Mouse (Mus musculus) intestine, embryonic 15.5 days (tissue): ENCODE data around the gene Folr2. TPM values are rescaled to one million over a fixed set of nuclear protein-coding genes. Genes with fewer than 3 reads are reported as not detected.

ENCODE experiments used
- ATAC-seq: fragments of 200-750 bp; cut with Nextera tagmentation; 2 replicates; pipeline ENCODE4 v1.8.0; 2017; ENCODE audit warnings: moderate TSS enrichment, moderate library complexity
- H3K27ac ChIP-seq: fragments of 300-500 bp; sonication (generic); 2 replicates; pipeline ENCODE4 v1.5.1; 2015; ENCODE audit warnings: mild to moderate bottlenecking, inconsistent platforms
- H3K27me3 ChIP-seq: fragments of 300-500 bp; sonication (generic); replicated peaks from 2 replicates; pipeline ENCODE4 v1.6.1; 2015; ENCODE audit warnings: inconsistent platforms
- H3K36me3 ChIP-seq: fragments of 300-500 bp; sonication (generic); 2 replicates; pipeline ENCODE4 v1.6.1; 2015; ENCODE audit warnings: inconsistent platforms
- H3K4me1 ChIP-seq: fragments of 300-500 bp; sonication (generic); replicated peaks from 2 replicates; pipeline ENCODE4 v1.6.1; 2015; ENCODE audit warnings: inconsistent platforms
- H3K4me2 ChIP-seq: fragments of 300-500 bp; sonication (generic); replicated peaks from 2 replicates; pipeline ENCODE4 v1.6.1; 2015; ENCODE audit warnings: mild to moderate bottlenecking, inconsistent platforms
- H3K4me3 ChIP-seq: fragments of 300-500 bp; sonication (generic); replicated peaks from 2 replicates; pipeline ENCODE4 v1.5.1; 2015; ENCODE audit warnings: inconsistent platforms
- H3K9ac ChIP-seq: fragments of 300-500 bp; sonication (generic); 2 replicates; pipeline ENCODE4 v1.6.1; 2015; ENCODE audit warnings: inconsistent platforms
- H3K9me3 ChIP-seq: fragments of 300-500 bp; sonication (generic); 2 replicates; pipeline ENCODE4 v1.6.1; 2016; ENCODE audit warnings: inconsistent platforms
- WGBS: fragments of 180-500 bp; shearing (Covaris S2); methylation state at CpG from one replicate; pipeline ENCODE4 v1.1.7; 2015; 5-methylcytosine and 5-hydroxymethylcytosine counted together
- polyA plus RNA-seq: library from polyadenylated mRNA; unstranded; fragments of >200 nt; fragmentation: Nextera tagmentation; extraction: Ambion mirVana; gene quantifications from 2 replicates; pipeline ENCODE4 v1.2.1, GENCODE M21; 2015

Gene Folr2
- polyA plus RNA-seq = 2.3 and 2.9 TPM in 2 replicates

GRCm38 (mm10) chr7:101857094-101857493 lies at the start of gene Folr2:
TSS of gene Folr2 (minus strand) at chr7:101857194.
- Histone ChIP-seq H3K9me3 (no peaks in the 10 kb centered on the region), H3K4me3 (no peak within 1 kb of the TSS), H3K36me3 (no peaks in the 10 kb centered on the region), H3K4me1 (no peaks in the 10 kb centered on the region), H3K27me3 (no peaks in the 10 kb centered on the region), H3K27ac (no peak within 1 kb of the TSS), H3K9ac (no peak within 1 kb of the TSS), H3K4me2 (no peak within 1 kb of the TSS)
- 86% methylated on average over 4 of the region's 4 CpGs for WGBS
- no peak for ATAC-seq

GRCm38 (mm10) chr7:101906696-101907095 lies 49.7 kb upstream of the Folr2 start:
- Histone ChIP-seq H3K9me3 (no peaks in the 10 kb centered on the region), H3K27me3 (no peaks in the 10 kb centered on the region), H3K9ac (peak overlapping the region; percentile 95), H3K4me3 (peak overlapping the region; percentile 81), H3K27ac (peak overlapping the region; percentile 96; the same call in 1 of the 2 replicates), H3K4me1 (peaks cover 10% of the 10 kb centered on the region), H3K4me2 (peak overlapping the region; percentile 62), H3K36me3 (peaks cover 9% of the 10 kb centered on the region; the same call in 1 of the 2 replicates)
- 58% methylated on average over 8 of the region's 8 CpGs for WGBS
- ATAC-seq = no peak

- H3K4me2 ChIP-seq = peak within 1 kb of the TSS; percentile 69
- ATAC-seq = no peak
- H3K4me1 ChIP-seq = peaks cover 10% of the 10 kb centered on the region
- H3K9me3 ChIP-seq = no peaks in the 10 kb centered on the region
- peak within 1 kb of the TSS; percentile 81 for H3K4me3 ChIP-seq
- H3K27ac ChIP-seq = peak within 1 kb of the TSS; percentile 96
- 9% methylated on average over 11 of the region's 11 CpGs for WGBS
- H3K27me3 ChIP-seq = no peaks in the 10 kb centered on the region
- peak within 1 kb of the TSS; percentile 95 for H3K9ac ChIP-seq
- peaks cover 9% of the 10 kb centered on the region; the same call in 1 of the 2 replicates for H3K36me3 ChIP-seq
Measured at GRCm38 (mm10) chr7:101906287-101906681, 49.3 kb upstream of the Folr2 start, which contains the start of gene Tomt. TSS of gene Tomt (minus strand) at chr7:101906359.

GRCm38 (mm10) chr7:101905561-101906286 lies 48.7 kb upstream of the Folr2 start, which contains the start of gene Lamtor1:
TSS of gene Lamtor1 (plus strand) at chr7:101905904.
- Histone ChIP-seq H3K27me3 (no peaks in the 10 kb centered on the region), H3K27ac (peak within 1 kb of the TSS; percentile 96), H3K9ac (peak within 1 kb of the TSS; percentile 95), H3K4me2 (peak within 1 kb of the TSS; percentile 69), H3K4me3 (peak within 1 kb of the TSS; percentile 81), H3K4me1 (peaks cover 10% of the 10 kb centered on the region), H3K9me3 (no peaks in the 10 kb centered on the region), H3K36me3 (peaks cover 5% of the 10 kb centered on the region; the same call in 1 of the 2 replicates)
- WGBS = under 1% methylated on average over 61 of the region's 61 CpGs
- ATAC-seq = peak; percentile 99

GRCm38 (mm10) chr7:101902846-101903245 lies 45.9 kb upstream of the Folr2 start:
- ATAC-seq = no peak
- no peaks in the 10 kb centered on the region for H3K9me3 ChIP-seq
- H3K27me3 ChIP-seq = no peaks in the 10 kb centered on the region
- H3K36me3 ChIP-seq = no peaks in the 10 kb centered on the region
- no peak overlapping the region for H3K4me3 ChIP-seq
- no peak overlapping the region for H3K27ac ChIP-seq
- peaks cover 5% of the 10 kb centered on the region for H3K4me1 ChIP-seq
- H3K9ac ChIP-seq = no peak overlapping the region
- H3K4me2 ChIP-seq = no peak overlapping the region

- H3K4me1 ChIP-seq = peaks cover 4% of the 10 kb centered on the region
Measured at GRCm38 (mm10) chr7:101901969-101902368, 45.0 kb upstream of the Folr2 start.

GRCm38 (mm10) chr7:101900331-101901097 lies 43.5 kb upstream of the Folr2 start:
- ATAC-seq = no peak
- H3K4me3 ChIP-seq = no peak overlapping the region
- 88% methylated on average over 16 of the region's 16 CpGs for WGBS
- H3K27ac ChIP-seq = no peak overlapping the region
- no peak overlapping the region for H3K4me2 ChIP-seq
- H3K36me3 ChIP-seq = no peaks in the 10 kb centered on the region
- no peaks in the 10 kb centered on the region for H3K27me3 ChIP-seq
- no peak overlapping the region for H3K9ac ChIP-seq
- H3K9me3 ChIP-seq = no peaks in the 10 kb centered on the region
- H3K4me1 ChIP-seq = no peaks in the 10 kb centered on the region; the same call in 1 of the 2 replicates

More at GRCm38 (mm10) chr7:101901969-101902368, 45.0 kb upstream of the Folr2 start:
- ATAC-seq = no peak
- H3K27me3 ChIP-seq = no peaks in the 10 kb centered on the region
- WGBS = 91% methylated on average over 10 of the region's 10 CpGs
- no peak overlapping the region for H3K4me2 ChIP-seq
- H3K9me3 ChIP-seq = no peaks in the 10 kb centered on the region
- H3K9ac ChIP-seq = no peak overlapping the region
- H3K36me3 ChIP-seq = no peaks in the 10 kb centered on the region
- H3K4me3 ChIP-seq = no peak overlapping the region
- H3K27ac ChIP-seq = no peak overlapping the region

GRCm38 (mm10) chr7:101896104-101897066 lies 39.4 kb upstream of the Folr2 start:
- Histone ChIP-seq H3K27me3 (no peaks in the 10 kb centered on the region), H3K4me3 (peak overlapping the region; percentile 54), H3K4me1 (no peaks in the 10 kb centered on the region), H3K4me2 (peak overlapping the region; percentile 58), H3K27ac (peak overlapping the region; percentile 86), H3K9me3 (no peaks in the 10 kb centered on the region), H3K9ac (peak overlapping the region; percentile 50), H3K36me3 (no peaks in the 10 kb centered on the region)
- peak; percentile 99 for ATAC-seq
- under 1% methylated on average over 57 of the region's 57 CpGs for WGBS

GRCm38 (mm10) chr7:101895695-101896094 lies 38.7 kb upstream of the Folr2 start:
- H3K4me2 ChIP-seq = peak overlapping the region; percentile 44; the same call in 1 of the 2 replicates
- H3K4me3 ChIP-seq = peak overlapping the region; percentile 54
- 29% methylated on average over 9 of the region's 9 CpGs for WGBS
- H3K36me3 ChIP-seq = no peaks in the 10 kb centered on the region
- ATAC-seq = no peak
- H3K4me1 ChIP-seq = no peaks in the 10 kb centered on the region
- H3K9me3 ChIP-seq = no peaks in the 10 kb centered on the region
- peak overlapping the region; percentile 50 for H3K9ac ChIP-seq
- H3K27me3 ChIP-seq = no peaks in the 10 kb centered on the region
- no peak overlapping the region for H3K27ac ChIP-seq

- H3K9ac ChIP-seq = no peak overlapping the region
- no peaks in the 10 kb centered on the region for H3K27me3 ChIP-seq
- no peak overlapping the region for H3K4me3 ChIP-seq
- ATAC-seq = no peak
- H3K27ac ChIP-seq = no peak overlapping the region
- no peak overlapping the region for H3K4me2 ChIP-seq
- no peaks in the 10 kb centered on the region for H3K36me3 ChIP-seq
- no peaks in the 10 kb centered on the region for H3K9me3 ChIP-seq
- 76% methylated on average over 4 of the region's 4 CpGs for WGBS
- H3K4me1 ChIP-seq = no peaks in the 10 kb centered on the region
Measured at GRCm38 (mm10) chr7:101888460-101888859, 31.5 kb upstream of the Folr2 start.

- Histone ChIP-seq H3K36me3 (no peaks in the 10 kb centered on the region), H3K4me1 (no peaks in the 10 kb centered on the region), H3K9me3 (no peaks in the 10 kb centered on the region), H3K9ac (no peak overlapping the region), H3K27ac (no peak overlapping the region), H3K27me3 (no peaks in the 10 kb centered on the region), H3K4me2 (no peak overlapping the region), H3K4me3 (no peak overlapping the region)
- 84% methylated on average over 6 of the region's 6 CpGs for WGBS
- no peak for ATAC-seq
Measured at GRCm38 (mm10) chr7:101886274-101886673, 29.3 kb upstream of the Folr2 start.
